In genomic region chr16:13580016-13580415, GRCm38 (mm10) we compare ENCODE assay signal across 18 mouse cellular contexts.
A peak's percentile ranks its signal among the peaks of the same experiment; 100 is the strongest.
DNase-seq lines count a peak whose midpoint lies in the region; ATAC-seq and TF ChIP-seq lines count a peak whose summit lies in the region.
"Had no signal": no experiment of that assay in that cellular context is flagged by ENCODE, and none has a peak within 500 bp of the region (broad histone marks: within the 10 kb centered on the region; RNA-seq: fewer than 3 reads in every experiment).

No protein-coding gene starts in this region.

- no peak overlapping the region for H3K4me2 ChIP-seq in hindbrain, embryonic 12.5 days (replicated peaks)
- H3K4me2 ChIP-seq in stomach, postnatal 0 days (replicated peaks; ENCODE audit: low read depth), result no peak overlapping the region
- H3K4me2 ChIP-seq in forebrain, embryonic 12.5 days, result no peak overlapping the region
- H3K4me2 ChIP-seq: forebrain, embryonic 15.5 days; limb, embryonic 15.5 days; lung, embryonic 14.5 days; midbrain, embryonic 15.5 days had no signal

- no peak overlapping the region for H3K4me3 ChIP-seq in hindbrain, embryonic 10.5 days
- H3K4me3 ChIP-seq in hindbrain, embryonic 12.5 days, result no peak overlapping the region
- H3K4me3 ChIP-seq in stomach, postnatal 0 days (ENCODE audit: low read depth, low read length), result no peak overlapping the region
- no peak overlapping the region for H3K4me3 ChIP-seq in forebrain, embryonic 12.5 days (replicated peaks)
- H3K4me3 ChIP-seq: forebrain, embryonic 15.5 days; heart, adult 2 months; limb, embryonic 15.5 days; midbrain, embryonic 15.5 days had no signal

- H3K27ac ChIP-seq in hindbrain, embryonic 10.5 days, result peak overlapping the region; percentile 64
- no peak overlapping the region for H3K27ac ChIP-seq in hindbrain, embryonic 12.5 days
- H3K27ac ChIP-seq in stomach, postnatal 0 days (replicated peaks), result no peak overlapping the region
- H3K27ac ChIP-seq in forebrain, embryonic 12.5 days, result no peak overlapping the region
- H3K27ac ChIP-seq: forebrain, embryonic 15.5 days; heart, adult 2 months; limb, embryonic 15.5 days; midbrain, embryonic 15.5 days had no signal

- no peak overlapping the region for H3K9ac ChIP-seq in hindbrain, embryonic 12.5 days
- no peak overlapping the region for H3K9ac ChIP-seq in stomach, postnatal 0 days (ENCODE audit: low read length)
- no peak overlapping the region for H3K9ac ChIP-seq in forebrain, embryonic 12.5 days
- H3K9ac ChIP-seq: forebrain, embryonic 15.5 days; limb, embryonic 15.5 days; lung, embryonic 14.5 days; midbrain, embryonic 15.5 days had no signal

- H3K4me1 ChIP-seq in hindbrain, embryonic 10.5 days (replicated peaks), result peaks cover 11% of the 10 kb centered on the region
- no peaks in the 10 kb centered on the region for H3K4me1 ChIP-seq in hindbrain, embryonic 12.5 days
- no peaks in the 10 kb centered on the region for H3K4me1 ChIP-seq in stomach, postnatal 0 days (replicated peaks; ENCODE audit: control insufficient read depth, insufficient read depth)
- H3K4me1 ChIP-seq in forebrain, embryonic 12.5 days, result no peaks in the 10 kb centered on the region
- H3K4me1 ChIP-seq: limb, embryonic 15.5 days; midbrain, embryonic 15.5 days had no signal

- TF ChIP-seq CTCF in stomach, postnatal 0 days (IDR thresholded peaks at IDR 0.05; ENCODE audit: low read depth), result no peak

- no peak for TF ChIP-seq EP300 in stomach, postnatal 0 days (optimal IDR thresholded peaks at IDR 0.05)

- H3K27me3 ChIP-seq in hindbrain, embryonic 10.5 days (ENCODE audit: insufficient read depth, poor library complexity, severe bottlenecking), result no peaks in the 10 kb centered on the region
- H3K27me3 ChIP-seq in hindbrain, embryonic 12.5 days, result no peaks in the 10 kb centered on the region
- no peaks in the 10 kb centered on the region for H3K27me3 ChIP-seq in stomach, postnatal 0 days (ENCODE audit: control insufficient read depth, insufficient read depth, low read length)
- H3K27me3 ChIP-seq in forebrain, embryonic 12.5 days, result no peaks in the 10 kb centered on the region
- H3K27me3 ChIP-seq: forebrain, embryonic 15.5 days; limb, embryonic 15.5 days; midbrain, embryonic 15.5 days had no signal

- ATAC-seq in cerebellum, adult (ENCODE audit: insufficient number of reproducible peaks, low FRiP score, low TSS enrichment), result no peak
- ATAC-seq in hindbrain, embryonic 12.5 days (ENCODE audit: low FRiP score), result no peak
- 0 out of 2 replicates have a peak, but pooled peaks have one; percentile 42 for ATAC-seq in stomach, postnatal 0 days (ENCODE audit: low FRiP score, low TSS enrichment)
- ATAC-seq in forebrain, embryonic 12.5 days (ENCODE audit: low FRiP score), result no peak
- ATAC-seq: CD4-positive, CD25-positive, alpha-beta regulatory T cell, adult 4 months; forebrain, embryonic 15.5 days; hindbrain, embryonic 16.5 days; midbrain, embryonic 15.5 days had no signal

- DNase-seq in cerebellum, postnatal 10 days, result peak; percentile 59 to 67
- no peak for DNase-seq in hindbrain, embryonic 10.5 days (ENCODE audit: low spot score)
- DNase-seq in urinary bladder, postnatal 14 days (ENCODE audit: low spot score), result peak; percentile 16
- DNase-seq in urinary bladder, postnatal 25 days (ENCODE audit: low spot score), result no peak
- DNase-seq in stomach, postnatal 0 days (ENCODE audit: low spot score), result no peak
- DNase-seq: layer of hippocampus, adult 9-11 months; lung, embryonic 14.5 days; right cerebral cortex, adult 18-20 months; thymus, postnatal 36 days had no signal

- H3K36me3 ChIP-seq in hindbrain, embryonic 10.5 days, result peaks cover 14% of the 10 kb centered on the region
- H3K36me3 ChIP-seq in hindbrain, embryonic 12.5 days, result 0 out of 2 replicates have a peak, but pooled peaks cover 3% of the 10 kb centered on the region
- H3K36me3 ChIP-seq in stomach, postnatal 0 days (ENCODE audit: control insufficient read depth, insufficient read depth, low read length), result peaks cover 3% of the 10 kb centered on the region; the same call in 1 of the 2 replicates
- H3K36me3 ChIP-seq in forebrain, embryonic 12.5 days (replicated peaks), result no peaks in the 10 kb centered on the region
- H3K36me3 ChIP-seq: forebrain, embryonic 15.5 days; midbrain, embryonic 15.5 days had no signal

- H3K9me3 ChIP-seq in hindbrain, embryonic 10.5 days, result no peaks in the 10 kb centered on the region
- no peaks in the 10 kb centered on the region for H3K9me3 ChIP-seq in hindbrain, embryonic 12.5 days (replicated peaks)
- no peaks in the 10 kb centered on the region for H3K9me3 ChIP-seq in stomach, postnatal 0 days (ENCODE audit: control insufficient read depth, low read length)
- H3K9me3 ChIP-seq in forebrain, embryonic 12.5 days, result no peaks in the 10 kb centered on the region
- H3K9me3 ChIP-seq: forebrain, embryonic 15.5 days; limb, embryonic 15.5 days; midbrain, embryonic 15.5 days had no signal

- WGBS in hindbrain, embryonic 10.5 days, result 89% methylated on average over 1 of the region's 1 CpGs
- WGBS in hindbrain, embryonic 12.5 days, result 76% methylated on average over 1 of the region's 1 CpGs
- 80% methylated on average over 1 of the region's 1 CpGs for WGBS in stomach, postnatal 0 days
- 71% methylated on average over 1 of the region's 1 CpGs for WGBS in forebrain, embryonic 12.5 days

Comparison
In these comparisons a context has a peak if more than half of its experiments do, and no peak if none do; other contexts are left out.
1. DNase-seq: peak in cerebellum, postnatal 10 days (2 of 2) and urinary bladder, postnatal 14 days (single experiment); none in hindbrain, embryonic 10.5 days (single experiment), urinary bladder, postnatal 25 days (single experiment) and stomach, postnatal 0 days (single experiment).